In genomic region chr15:100306201-100306600, GRCm38 (mm10) we compare ENCODE assay signal across 27 mouse cellular contexts. TPM values are rescaled to one million over a fixed set of nuclear protein-coding genes. Genes with fewer than 3 reads are reported as not detected.
DNase-seq lines count a peak whose midpoint lies in the region; ATAC-seq and TF ChIP-seq lines count a peak whose summit lies in the region.
"Had no signal": no experiment of that assay in that cellular context is flagged by ENCODE, and none has a peak within 500 bp of the region (broad histone marks: within the 10 kb centered on the region; RNA-seq: fewer than 3 reads in every experiment).

No protein-coding gene starts in this region.

- WGBS in heart, embryonic 12.5 days = 72% methylated on average over 2 of the region's 2 CpGs
- 72% methylated on average over 2 of the region's 2 CpGs for WGBS in heart, embryonic 10.5 days
- 38% methylated on average over 2 of the region's 2 CpGs for WGBS in liver, adult 2 months
- WGBS in liver, postnatal 0 days (ENCODE audit: insufficient replicate concordance) = 35% methylated on average over 2 of the region's 2 CpGs

- 0 out of 2 replicates have a peak, but pooled peaks cover 3% of the 10 kb centered on the region for H3K4me1 ChIP-seq in heart, embryonic 12.5 days (replicated peaks)
- no peaks in the 10 kb centered on the region; the same call in 1 of the 2 replicates for H3K4me1 ChIP-seq in heart, embryonic 10.5 days
- peaks cover 13% of the 10 kb centered on the region for H3K4me1 ChIP-seq in liver, adult 2 months (ENCODE audit: control insufficient read depth, insufficient read depth, low read length)
- H3K4me1 ChIP-seq in brown adipose tissue, adult 24 weeks (ENCODE audit: control insufficient read depth, insufficient read depth, insufficient read length, low read length) = peaks cover 4% of the 10 kb centered on the region; the same call in 1 of the 2 replicates
- peaks cover 13% of the 10 kb centered on the region; the same call in 1 of the 2 replicates for H3K4me1 ChIP-seq in liver, postnatal 0 days (ENCODE audit: insufficient read depth)
- H3K4me1 ChIP-seq: limb, embryonic 12.5 days; neural tube, embryonic 12.5 days had no signal

- no peak overlapping the region for H3K9ac ChIP-seq in heart, embryonic 12.5 days
- peak overlapping the region; percentile 45; the same call in 1 of the 2 replicates for H3K9ac ChIP-seq in liver, adult 2 months (ENCODE audit: low read depth, low read length)
- no peak overlapping the region for H3K9ac ChIP-seq in liver, postnatal 0 days (replicated peaks)
- H3K9ac ChIP-seq: forebrain, embryonic 12.5 days; limb, embryonic 12.5 days; neural tube, embryonic 12.5 days had no signal

- no peaks in the 10 kb centered on the region for H3K36me3 ChIP-seq in heart, embryonic 12.5 days
- no peaks in the 10 kb centered on the region for H3K36me3 ChIP-seq in heart, embryonic 10.5 days
- H3K36me3 ChIP-seq in liver, adult 2 months (ENCODE audit: control insufficient read depth, insufficient read depth, low read length) = peaks cover 7% of the 10 kb centered on the region; the same call in 1 of the 2 replicates
- H3K36me3 ChIP-seq in liver, postnatal 0 days (replicated peaks; ENCODE audit: insufficient read depth, low read length) = no peaks in the 10 kb centered on the region
- H3K36me3 ChIP-seq: forebrain, embryonic 12.5 days; limb, embryonic 12.5 days; midbrain, embryonic 10.5 days; neural tube, embryonic 12.5 days had no signal

- H3K4me3 ChIP-seq in heart, embryonic 12.5 days = no peak overlapping the region
- no peak overlapping the region for H3K4me3 ChIP-seq in heart, embryonic 10.5 days
- H3K4me3 ChIP-seq in liver, adult 2 months (ENCODE audit: insufficient read depth, low read depth, low read length) = peak overlapping the region; percentile 94
- H3K4me3 ChIP-seq in brown adipose tissue, adult 24 weeks (ENCODE audit: insufficient read depth, low read depth, low read length) = 0 out of 2 replicates have a peak overlapping the region, but pooled peaks have one; percentile 13
- H3K4me3 ChIP-seq in liver, postnatal 0 days (ENCODE audit: low read depth, low read length) = peak overlapping the region; percentile 69
- H3K4me3 ChIP-seq: forebrain, embryonic 12.5 days had no signal

- H3K79me2 ChIP-seq in liver, adult 2 months (ENCODE audit: control insufficient read depth, insufficient read depth, low read length) = peaks cover 12% of the 10 kb centered on the region; the same call in 1 of the 2 replicates

- no peak for TF ChIP-seq EP300 in liver, postnatal 0 days (IDR thresholded peaks at IDR 0.05; ENCODE audit: low read depth)

- no peak for TF ChIP-seq CTCF in liver, adult 2 months (IDR thresholded peaks at IDR 0.05; ENCODE audit: low read depth, low read length)
- TF ChIP-seq CTCF in liver, postnatal 0 days (IDR thresholded peaks at IDR 0.05; ENCODE audit: low read depth) = no peak

- no peak overlapping the region for H3K27ac ChIP-seq in heart, embryonic 12.5 days (ENCODE audit: poor library complexity, severe bottlenecking)
- H3K27ac ChIP-seq in heart, embryonic 10.5 days = no peak overlapping the region
- H3K27ac ChIP-seq in liver, adult 2 months (replicated peaks; ENCODE audit: insufficient read depth, low read depth, low read length) = peak overlapping the region; percentile 99
- no peak overlapping the region for H3K27ac ChIP-seq in brown adipose tissue, adult 24 weeks (replicated peaks; ENCODE audit: low read depth, low read length)
- no peak overlapping the region for H3K27ac ChIP-seq in liver, postnatal 0 days (ENCODE audit: low read depth)
- H3K27ac ChIP-seq: forebrain, embryonic 12.5 days; limb, embryonic 12.5 days; midbrain, embryonic 10.5 days; neural tube, embryonic 12.5 days had no signal

- H3K9me3 ChIP-seq in heart, embryonic 12.5 days (replicated peaks) = no peaks in the 10 kb centered on the region
- H3K9me3 ChIP-seq in heart, embryonic 10.5 days = no peaks in the 10 kb centered on the region
- no peaks in the 10 kb centered on the region for H3K9me3 ChIP-seq in liver, postnatal 0 days (ENCODE audit: low read length)
- H3K9me3 ChIP-seq: forebrain, embryonic 12.5 days; limb, embryonic 12.5 days; midbrain, embryonic 10.5 days; neural tube, embryonic 12.5 days had no signal

- DNase-seq in heart, embryonic 10.5 days (ENCODE audit: low spot score) = no peak
- no peak for DNase-seq in liver, adult 2 months (ENCODE audit: extremely low read depth, low read depth, low spot score)
- no peak for DNase-seq in liver
- DNase-seq in liver, postnatal 0 days = no peak
- DNase-seq in cerebellum, adult 9-11 months = no peak
- DNase-seq: adrenal gland, postnatal 25 days; B cell, adult 2 months; cerebellum, adult 8-10 months; gastrocnemius, postnatal 14 days; heart, postnatal 4 days; lung, postnatal 4 days; right cerebral cortex, postnatal 14 days; thymus, postnatal 36 days had no signal

- 0 out of 2 replicates have a peak, but pooled peaks cover 2% of the 10 kb centered on the region for H3K27me3 ChIP-seq in heart, embryonic 12.5 days (replicated peaks)
- no peaks in the 10 kb centered on the region for H3K27me3 ChIP-seq in heart, embryonic 10.5 days (ENCODE audit: insufficient read depth, poor library complexity, severe bottlenecking)
- H3K27me3 ChIP-seq in liver, adult 2 months (ENCODE audit: control insufficient read depth, insufficient read depth, low read length) = no peaks in the 10 kb centered on the region
- H3K27me3 ChIP-seq in liver, postnatal 0 days (ENCODE audit: insufficient read depth, low read length) = no peaks in the 10 kb centered on the region
- H3K27me3 ChIP-seq: forebrain, embryonic 12.5 days; neural tube, embryonic 12.5 days; Patski had no signal

- ATAC-seq in heart, embryonic 12.5 days (ENCODE audit: insufficient number of reproducible peaks, low FRiP score) = no peak
- ATAC-seq in liver, postnatal 0 days = no peak
- ATAC-seq: activated CD4-positive, CD25-positive, alpha-beta regulatory T cell, adult 4 months; Patski had no signal

- no peak for TF ChIP-seq POLR2A in liver, adult 2 months (IDR thresholded peaks at IDR 0.05; ENCODE audit: extremely low read depth, insufficient read depth, low read length)

- peak overlapping the region; percentile 88 for H3K4me2 ChIP-seq in heart, embryonic 12.5 days
- H3K4me2 ChIP-seq in liver, postnatal 0 days (ENCODE audit: low read depth, low read length) = peak overlapping the region; percentile 78

RNA-seq across cellular contexts. Expression of gene Mettl7a1, which starts 2.3 kb away (rescaled TPM):
- 3.1 and 3.8 TPM in 2 replicates for polyA plus RNA-seq in heart, embryonic 12.5 days (2016; fragmentation: Nextera tagmentation; extraction: Ambion mirVana)
- 3.0 and 3.6 TPM in 2 replicates for polyA plus RNA-seq in heart, embryonic 10.5 days (2016; fragmentation: Nextera tagmentation; extraction: Ambion mirVana)
- total RNA-seq in liver, adult 2 months (2014; rRNA removed) = 327 and 366 TPM in 2 replicates
- polyA plus RNA-seq in liver, adult 2 months (2012; rRNA removed) = 201 TPM in 2 replicates
- 231 and 236 TPM in 2 replicates for polyA plus RNA-seq in brown adipose tissue, adult 24 weeks (2012; ENCODE audit: insufficient read depth, insufficient read length, missing spikeins)
- 9.7 and 12.4 TPM in 2 replicates for polyA plus RNA-seq in liver, postnatal 0 days (2015; fragmentation: Nextera tagmentation; extraction: Ambion mirVana)

RNA-seq across cellular contexts. Expression of gene Tmprss12, which starts 25.6 kb away (rescaled TPM):
- not detected in 2 replicates for polyA plus RNA-seq in heart, embryonic 12.5 days (2016; fragmentation: Nextera tagmentation; extraction: Ambion mirVana)
- polyA plus RNA-seq in heart, embryonic 10.5 days (2016; fragmentation: Nextera tagmentation; extraction: Ambion mirVana) = not detected in 2 replicates
- not detected in 2 replicates for total RNA-seq in liver, adult 2 months (2014; rRNA removed)
- polyA plus RNA-seq in liver, adult 2 months (2012; rRNA removed) = not detected in 2 replicates
- not detected in 2 replicates for polyA plus RNA-seq in brown adipose tissue, adult 24 weeks (2012; ENCODE audit: insufficient read depth, insufficient read length, missing spikeins)
- polyA plus RNA-seq in liver, postnatal 0 days (2015; fragmentation: Nextera tagmentation; extraction: Ambion mirVana) = not detected in 2 replicates
- total RNA-seq: adrenal gland, postnatal 25 days; gastrocnemius, postnatal 14 days; heart, postnatal 4 days; layer of hippocampus, adult 8-10 months had no signal
- polyA plus RNA-seq: activated CD4-positive, CD25-positive, alpha-beta regulatory T cell, adult 4 months; cortical plate, adult 2 months; embryonic facial prominence, embryonic 14.5 days; forebrain, embryonic 12.5 days; frontal cortex, adult 2 months; heart, embryonic 14.5 days; kidney, embryonic 14.5 days; limb, embryonic 12.5 days; midbrain, embryonic 10.5 days; neural tube, embryonic 12.5 days; Patski had no signal

RNA-seq across cellular contexts. Expression of gene Mettl7a3, which starts 28.5 kb away (rescaled TPM):
- polyA plus RNA-seq in heart, embryonic 12.5 days (2016; fragmentation: Nextera tagmentation; extraction: Ambion mirVana) = not detected in 2 replicates
- polyA plus RNA-seq in heart, embryonic 10.5 days (2016; fragmentation: Nextera tagmentation; extraction: Ambion mirVana) = not detected in 2 replicates
- not detected in 2 replicates for total RNA-seq in liver, adult 2 months (2014; rRNA removed)
- not detected in 2 replicates for polyA plus RNA-seq in liver, adult 2 months (2012; rRNA removed)
- polyA plus RNA-seq in brown adipose tissue, adult 24 weeks (2012; ENCODE audit: insufficient read depth, insufficient read length, missing spikeins) = not detected in 2 replicates
- polyA plus RNA-seq in liver, postnatal 0 days (2015; fragmentation: Nextera tagmentation; extraction: Ambion mirVana) = not detected in 2 replicates
- total RNA-seq: adrenal gland, postnatal 25 days; heart, postnatal 4 days had no signal
- polyA plus RNA-seq: activated CD4-positive, CD25-positive, alpha-beta regulatory T cell, adult 4 months; forebrain, embryonic 12.5 days; heart, embryonic 14.5 days; kidney, embryonic 14.5 days; midbrain, embryonic 10.5 days had no signal

RNA-seq across cellular contexts. Expression of gene Methig1, which starts 46.7 kb away (rescaled TPM):
- not detected in 2 replicates for polyA plus RNA-seq in heart, embryonic 12.5 days (2016; fragmentation: Nextera tagmentation; extraction: Ambion mirVana)
- 0.33 TPM in 1 of 2 replicates, not detected in the other for polyA plus RNA-seq in heart, embryonic 10.5 days (2016; fragmentation: Nextera tagmentation; extraction: Ambion mirVana)
- total RNA-seq in liver, adult 2 months (2014; rRNA removed) = not detected in 2 replicates
- polyA plus RNA-seq in liver, adult 2 months (2012; rRNA removed) = 0.15 TPM in 1 of 2 replicates, not detected in the other
- not detected in 2 replicates for polyA plus RNA-seq in brown adipose tissue, adult 24 weeks (2012; ENCODE audit: insufficient read depth, insufficient read length, missing spikeins)
- polyA plus RNA-seq in liver, postnatal 0 days (2015; fragmentation: Nextera tagmentation; extraction: Ambion mirVana) = 0.12 and 0.15 TPM in 2 replicates
- total RNA-seq: gastrocnemius, postnatal 14 days; heart, postnatal 4 days; layer of hippocampus, adult 8-10 months had no signal
- polyA plus RNA-seq: activated CD4-positive, CD25-positive, alpha-beta regulatory T cell, adult 4 months; cortical plate, adult 2 months; embryonic facial prominence, embryonic 14.5 days; forebrain, embryonic 12.5 days; frontal cortex, adult 2 months; heart, embryonic 14.5 days; midbrain, embryonic 10.5 days had no signal

RNA-seq across cellular contexts. Expression of gene Mettl7a2, which starts 46.8 kb away (rescaled TPM):
- polyA plus RNA-seq in heart, embryonic 12.5 days (2016; fragmentation: Nextera tagmentation; extraction: Ambion mirVana) = not detected in 2 replicates
- not detected in 2 replicates for polyA plus RNA-seq in heart, embryonic 10.5 days (2016; fragmentation: Nextera tagmentation; extraction: Ambion mirVana)
- 0.13 TPM in 1 of 2 replicates, not detected in the other for total RNA-seq in liver, adult 2 months (2014; rRNA removed)
- polyA plus RNA-seq in liver, adult 2 months (2012; rRNA removed) = 0.05 and 0.18 TPM in 2 replicates
- not detected in 2 replicates for polyA plus RNA-seq in brown adipose tissue, adult 24 weeks (2012; ENCODE audit: insufficient read depth, insufficient read length, missing spikeins)
- polyA plus RNA-seq in liver, postnatal 0 days (2015; fragmentation: Nextera tagmentation; extraction: Ambion mirVana) = not detected in 2 replicates
- polyA plus RNA-seq: activated CD4-positive, CD25-positive, alpha-beta regulatory T cell, adult 4 months; cortical plate, adult 2 months; embryonic facial prominence, embryonic 14.5 days; forebrain, embryonic 12.5 days; frontal cortex, adult 2 months; heart, embryonic 14.5 days; kidney, embryonic 14.5 days; limb, embryonic 12.5 days; midbrain, embryonic 10.5 days had no signal

Comparison
In these comparisons a context has a peak if more than half of its experiments do, and no peak if none do; other contexts are left out.
1. RNA of gene Mettl7a1, which starts 2.3 kb away (polyA plus RNA-seq): 231 to 236 TPM in brown adipose tissue, adult 24 weeks and 201 TPM in liver, adult 2 months; 9.7 to 12.4 TPM in liver, postnatal 0 days, 3.1 to 3.8 TPM in heart, embryonic 12.5 days and 3.0 to 3.6 TPM in heart, embryonic 10.5 days; every median in the first group is over 10 times any median in the second.
2. H3K4me3 ChIP-seq: peak in liver, adult 2 months (single experiment), brown adipose tissue, adult 24 weeks (single experiment) and liver, postnatal 0 days (single experiment); none in heart, embryonic 12.5 days (single experiment) and heart, embryonic 10.5 days (single experiment).